Mouse (Mus musculus) ovary, postnatal 14 days (tissue): Measurements from ENCODE around the gene Gm49721.
A peak's percentile ranks its signal among the peaks of the same experiment; 100 is the strongest.
"Not testable (repeated sequence)": the region's sequence is repeated elsewhere in the genome, so short reads cannot be mapped to it uniquely, and the experiment has no call there.

Experiments used
- DNase-seq: peaks from one replicate; pipeline ENCODE4 v3.0.0; 2022; ENCODE audit warnings: low spot score

Gene Gm49721

DNA sequence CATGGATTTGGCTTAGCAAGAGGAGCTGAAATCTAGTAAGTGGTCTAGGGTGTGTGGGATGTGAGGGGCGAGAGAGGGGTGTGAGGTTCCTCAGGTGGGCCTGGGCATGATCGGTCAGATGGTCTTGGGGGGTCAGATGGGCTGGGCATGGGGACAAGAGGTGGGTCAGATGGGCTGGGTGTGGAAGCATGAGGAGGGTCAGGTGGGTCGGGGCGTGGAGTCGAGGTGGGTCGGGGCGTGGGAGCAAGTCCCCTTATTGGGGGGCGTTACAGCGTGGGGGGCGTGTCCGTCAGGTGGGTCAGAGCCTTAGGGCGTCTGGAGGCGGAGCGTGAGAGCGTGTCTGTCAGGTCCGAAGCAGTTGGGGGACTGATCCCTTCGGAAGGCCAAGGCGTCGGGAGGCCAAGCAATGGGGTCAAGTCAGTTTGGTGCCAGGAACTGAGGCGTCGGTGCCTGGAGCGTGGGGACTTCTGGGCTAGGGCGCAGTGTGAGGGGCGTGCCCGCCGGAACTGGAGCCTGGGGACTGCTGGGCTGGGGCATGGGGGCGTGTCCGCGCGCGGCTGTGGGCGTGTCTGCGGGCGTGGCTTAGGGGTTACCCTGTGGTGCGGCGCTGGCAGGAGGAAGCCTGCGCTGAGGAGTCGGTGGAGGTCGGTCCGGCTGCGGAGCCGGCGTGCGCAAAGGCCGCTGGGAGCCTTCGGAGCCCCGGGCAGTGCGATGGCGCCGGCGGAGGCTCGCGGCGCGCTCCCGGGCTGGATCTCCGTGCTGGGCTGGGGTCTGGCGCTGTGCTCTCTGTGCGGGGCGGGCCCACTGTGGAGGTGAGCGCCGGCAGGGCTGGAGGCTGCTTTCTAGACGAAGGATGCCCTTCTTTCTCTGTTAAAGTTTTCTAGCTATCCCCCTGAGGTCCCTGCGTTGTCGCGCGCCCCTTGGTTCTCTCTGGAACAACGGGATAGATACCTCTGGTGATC lies at the start of gene Gm49721:
Gene Gm49721, plus strand, starts transcription at position 618 of the 962 bp plus-strand sequence.
- peak; percentile 55 for DNase-seq

DNA sequence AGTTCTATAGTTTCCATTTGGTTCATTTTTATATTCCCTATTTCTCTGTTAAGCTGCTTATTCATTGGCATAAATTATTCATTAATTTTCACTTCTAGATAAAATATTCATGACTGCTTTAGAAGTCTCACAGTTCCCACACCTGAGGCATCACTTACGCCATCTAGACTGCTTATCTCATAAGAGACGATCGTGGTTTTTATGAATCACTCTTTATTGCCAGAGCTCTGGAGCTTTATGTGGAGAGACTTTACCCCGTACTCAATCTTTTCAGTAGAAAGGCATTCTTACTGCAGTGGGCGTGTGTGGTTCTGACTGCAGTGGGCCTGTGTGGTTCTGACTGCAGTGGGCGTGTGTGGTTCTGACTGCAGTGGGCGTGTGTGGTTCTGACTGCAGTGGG lies 47.1 kb upstream of the Gm49721 start:
- DNase-seq, result not testable (repeated sequence)

GRCm38 (mm10) chr17:6942560-6942959 lies 36.1 kb upstream of the Gm49721 start:
- not testable (repeated sequence) for DNase-seq

- DNase-seq, result not testable (repeated sequence)
Observed at GRCm38 (mm10) chr17:6947637-6947983, 31.1 kb upstream of the Gm49721 start.

GRCm38 (mm10) chr17:6947984-6948768 lies 30.5 kb upstream of the Gm49721 start, which contains the start of gene Rsph3b:
TSS of gene Rsph3b (minus strand) at chr17:6948682.
- peak; percentile 71 for DNase-seq

- not testable (repeated sequence) for DNase-seq
Observed at GRCm38 (mm10) chr17:6948769-6949228, 29.9 kb upstream of the Gm49721 start.

DNA sequence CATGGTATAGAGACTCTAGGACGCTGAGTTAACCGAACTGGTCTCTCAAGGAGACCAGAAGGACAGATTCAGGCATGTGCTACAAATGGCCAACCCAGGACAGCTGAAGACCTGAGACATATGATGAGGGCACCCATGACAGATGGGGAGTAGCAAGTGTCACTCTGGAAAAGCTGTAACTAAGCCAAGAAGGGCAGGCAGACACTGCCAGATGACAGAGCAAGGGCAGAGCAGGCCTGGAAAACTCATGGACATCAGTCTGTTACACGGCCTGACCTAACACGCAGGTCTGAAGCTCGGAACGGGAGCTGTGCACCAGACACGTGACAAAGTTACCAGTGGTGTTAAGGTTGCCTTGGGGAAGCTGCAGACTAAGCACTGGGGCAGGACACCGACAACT lies 19.8 kb upstream of the Gm49721 start:
- DNase-seq, result not testable (repeated sequence)

DNA sequence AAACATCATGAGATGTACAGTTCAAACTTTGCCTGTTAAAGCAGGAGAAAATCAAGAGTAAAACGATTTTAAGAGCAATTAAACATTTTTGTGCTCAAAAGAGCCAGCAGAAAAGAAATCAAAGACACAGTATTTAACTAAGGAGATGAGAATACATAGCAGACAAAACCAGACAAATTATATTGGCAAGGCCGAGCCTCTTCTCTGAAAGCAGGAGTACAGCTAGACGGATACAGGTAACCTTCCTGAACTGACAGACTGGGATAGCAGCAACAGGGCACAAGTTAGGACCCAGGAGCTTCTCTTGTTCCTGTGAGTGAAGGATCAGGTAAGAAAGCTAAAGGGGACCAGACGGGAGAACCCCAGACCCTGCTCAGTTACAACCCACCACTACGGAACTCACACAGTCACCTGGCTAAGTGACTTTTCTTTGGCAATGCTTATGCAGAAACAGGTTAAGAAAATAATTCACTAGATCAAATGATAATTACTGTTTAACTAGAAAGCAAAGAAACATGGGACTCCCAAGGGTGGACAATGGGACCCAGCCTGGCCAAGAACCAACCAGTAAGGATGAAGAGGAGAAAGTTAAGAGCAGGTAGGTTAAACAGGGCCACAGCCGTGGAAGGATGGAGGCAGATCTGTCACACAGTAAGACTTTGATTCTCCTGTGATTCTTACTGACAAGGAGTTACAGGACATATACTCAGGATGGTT lies 19.0 kb upstream of the Gm49721 start:
- not testable (repeated sequence) for DNase-seq

DNA sequence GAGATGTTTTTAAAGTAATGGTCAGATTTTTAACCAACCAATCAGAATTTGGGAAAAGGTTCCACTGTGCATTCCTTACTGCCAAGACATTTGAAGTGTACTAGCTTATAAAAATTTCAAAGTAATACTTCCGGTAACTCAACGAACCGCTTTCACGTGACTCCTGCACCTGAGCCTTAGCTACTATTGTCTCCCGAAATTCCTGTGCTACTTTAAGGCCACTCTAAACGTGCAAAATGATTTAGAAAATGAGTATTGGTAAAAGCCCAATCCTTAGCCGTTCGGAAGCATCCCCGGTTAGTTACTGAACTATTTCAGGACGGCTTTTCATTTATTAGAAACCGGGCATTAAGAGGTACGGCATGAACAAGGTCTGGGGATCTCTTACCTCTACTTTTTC lies 18.4 kb upstream of the Gm49721 start:
- DNase-seq, result not testable (repeated sequence)

- peak; percentile 17 for DNase-seq
Observed at GRCm38 (mm10) chr17:6960776-6961175, 17.9 kb upstream of the Gm49721 start, which contains the start of gene Tagap1. TSS of gene Tagap1 (minus strand) at chr17:6961156.

DNA sequence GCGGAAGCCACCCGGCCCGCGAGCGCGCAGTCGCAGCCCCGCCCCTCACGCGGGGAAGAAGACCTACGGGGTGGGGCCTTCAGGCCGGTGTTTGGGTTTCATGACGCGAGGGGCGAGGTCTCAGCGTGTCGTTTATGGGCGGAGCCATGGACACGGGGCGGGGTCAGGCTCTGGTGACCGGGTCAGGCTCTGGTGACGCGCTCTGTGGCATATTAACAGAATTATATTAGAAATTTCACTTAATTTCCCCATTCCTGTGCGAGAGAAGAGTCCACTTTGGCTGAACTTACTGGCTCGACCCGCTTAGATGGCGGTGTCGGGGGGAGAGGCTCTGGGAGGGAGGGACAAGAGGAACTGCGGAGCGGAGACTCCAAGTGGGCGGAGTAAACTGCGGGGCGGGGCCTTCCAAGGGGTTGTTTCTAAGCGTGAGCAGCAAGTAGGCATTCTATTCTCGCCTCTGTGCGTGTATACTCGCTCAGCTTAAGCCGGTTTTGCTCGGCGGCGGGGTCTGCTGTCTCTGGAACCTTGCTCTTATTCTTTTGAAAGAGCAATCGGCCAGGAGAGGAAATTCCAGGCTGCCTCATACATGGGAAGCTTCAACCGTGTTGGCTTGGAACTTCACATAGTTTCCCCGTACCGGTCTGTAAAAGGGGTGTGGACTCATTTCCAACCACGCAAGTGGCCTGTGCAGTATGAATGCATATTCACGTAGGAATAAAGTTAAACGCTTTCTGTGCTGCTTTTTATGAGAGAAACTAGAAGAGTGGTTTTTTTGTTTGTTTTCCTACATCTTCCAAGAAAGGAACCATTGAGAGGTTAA lies 17.3 kb upstream of the Gm49721 start:
- not testable (repeated sequence) for DNase-seq

GRCm38 (mm10) chr17:6962339-6962738 lies 16.4 kb upstream of the Gm49721 start:
- not testable (repeated sequence) for DNase-seq

DNA sequence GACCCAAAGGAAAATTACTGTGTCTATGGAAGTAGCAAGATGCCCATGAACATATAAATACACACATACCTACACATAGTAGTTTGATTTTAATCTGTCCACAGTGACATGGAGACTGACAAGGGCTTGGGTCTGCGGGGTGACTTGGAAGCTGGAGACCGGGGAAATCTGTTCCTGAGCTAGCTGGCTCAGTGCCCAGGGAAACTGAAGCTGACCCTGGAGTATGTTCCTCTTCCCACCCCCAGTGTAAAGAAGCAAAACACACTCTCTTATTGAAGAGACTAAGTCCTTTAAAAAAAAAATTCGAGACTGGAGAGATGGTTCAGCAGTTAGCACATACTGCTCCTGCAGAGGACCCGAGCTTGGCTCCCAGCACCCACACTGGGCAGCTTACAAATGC lies 15.8 kb upstream of the Gm49721 start:
- DNase-seq, result not testable (repeated sequence)

DNA sequence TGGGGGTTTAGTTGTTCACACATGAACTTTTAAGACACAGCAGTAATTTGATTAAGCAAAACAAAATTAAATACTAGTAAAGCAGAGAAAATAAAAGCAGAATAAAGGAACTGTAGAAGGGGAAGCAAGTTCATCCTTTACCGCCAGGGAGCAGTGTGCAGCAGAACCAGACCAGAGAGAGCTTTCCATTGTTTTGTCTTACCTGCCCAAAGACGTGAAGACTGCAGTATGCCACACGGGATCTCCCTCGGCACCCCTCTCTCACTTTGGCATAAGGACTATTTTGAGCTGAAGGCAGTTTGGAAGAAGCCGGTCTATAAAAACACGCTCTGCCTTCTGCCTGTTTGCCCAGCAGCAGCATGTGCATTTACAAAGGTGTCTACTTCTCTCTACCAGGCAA lies 13.3 kb upstream of the Gm49721 start:
- not testable (repeated sequence) for DNase-seq

DNA sequence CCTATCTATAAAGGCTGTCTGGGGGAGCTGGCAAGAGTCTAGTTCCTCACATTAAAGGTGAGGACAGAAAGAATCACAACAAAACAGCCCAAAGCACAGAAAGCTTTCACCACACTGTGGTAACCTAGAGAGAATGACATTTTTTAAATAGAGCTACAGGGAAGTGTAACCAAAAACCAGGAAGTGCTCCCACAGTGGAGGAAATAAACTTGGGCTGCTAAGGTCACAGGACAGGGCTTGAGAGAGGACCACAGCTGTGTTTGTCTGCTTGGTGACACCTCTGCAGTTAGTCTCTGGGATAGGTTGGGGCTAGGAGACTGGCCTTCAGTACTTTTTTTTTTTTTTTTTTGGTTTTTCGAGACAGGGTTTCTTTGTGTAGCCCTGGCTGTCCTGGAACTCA lies 11.0 kb upstream of the Gm49721 start:
- DNase-seq, result not testable (repeated sequence)

DNA sequence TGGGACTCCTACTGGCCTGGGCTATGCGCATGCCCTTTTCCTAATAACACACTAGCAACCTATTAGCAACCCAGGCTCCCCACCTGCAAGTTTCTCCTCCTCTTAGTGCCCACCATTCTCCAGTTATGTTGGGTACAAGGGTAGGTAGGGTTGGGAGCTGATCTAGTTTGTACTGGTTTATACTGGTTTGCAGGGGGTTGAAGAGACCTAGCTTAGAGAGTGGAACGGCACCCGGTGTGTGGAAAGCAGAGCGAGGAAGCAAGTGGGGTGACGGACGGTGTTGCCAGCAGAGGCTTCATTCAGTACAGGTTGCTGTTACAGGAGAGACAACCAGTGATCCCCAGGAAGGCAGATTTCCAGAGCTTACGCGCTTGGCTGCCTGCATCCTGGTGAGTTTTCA lies 8.4 kb upstream of the Gm49721 start, which contains the start of gene Rnaset2b:
Gene Rnaset2b, plus strand, starts transcription at position 301 of the 400 bp plus-strand sequence.
- DNase-seq, result not testable (repeated sequence)

- DNase-seq, result not testable (repeated sequence)
Observed at GRCm38 (mm10) chr17:6971238-6971637, 7.5 kb upstream of the Gm49721 start.

GRCm38 (mm10) chr17:6972836-6973396 lies 5.8 kb upstream of the Gm49721 start:
- DNase-seq, result not testable (repeated sequence)

DNA sequence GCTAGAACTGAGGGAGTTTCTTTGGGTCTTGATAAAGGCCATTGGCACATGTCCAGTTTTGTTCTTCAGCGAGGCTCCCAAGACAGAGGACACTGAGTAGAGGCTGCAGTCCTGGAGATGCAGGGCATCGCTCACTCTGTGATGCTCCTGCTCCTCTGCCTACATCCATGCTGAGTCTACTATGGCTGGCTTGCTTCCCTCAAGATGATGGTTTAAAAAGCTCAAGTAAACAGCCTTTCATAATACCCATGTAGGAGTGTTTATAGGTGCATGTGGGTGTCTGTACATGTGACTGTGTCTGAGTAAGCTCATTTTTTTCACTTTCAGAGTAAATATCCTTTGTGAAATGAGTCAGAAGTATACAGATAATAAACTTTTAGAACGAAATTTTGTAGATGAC lies 3.7 kb upstream of the Gm49721 start:
- not testable (repeated sequence) for DNase-seq

- DNase-seq, result not testable (repeated sequence)
Observed at GRCm38 (mm10) chr17:6979380-6979779, 676 bp downstream of the Gm49721 start.
